Mouse (Mus musculus): ENCODE data around the gene Arg1.

DNA sequence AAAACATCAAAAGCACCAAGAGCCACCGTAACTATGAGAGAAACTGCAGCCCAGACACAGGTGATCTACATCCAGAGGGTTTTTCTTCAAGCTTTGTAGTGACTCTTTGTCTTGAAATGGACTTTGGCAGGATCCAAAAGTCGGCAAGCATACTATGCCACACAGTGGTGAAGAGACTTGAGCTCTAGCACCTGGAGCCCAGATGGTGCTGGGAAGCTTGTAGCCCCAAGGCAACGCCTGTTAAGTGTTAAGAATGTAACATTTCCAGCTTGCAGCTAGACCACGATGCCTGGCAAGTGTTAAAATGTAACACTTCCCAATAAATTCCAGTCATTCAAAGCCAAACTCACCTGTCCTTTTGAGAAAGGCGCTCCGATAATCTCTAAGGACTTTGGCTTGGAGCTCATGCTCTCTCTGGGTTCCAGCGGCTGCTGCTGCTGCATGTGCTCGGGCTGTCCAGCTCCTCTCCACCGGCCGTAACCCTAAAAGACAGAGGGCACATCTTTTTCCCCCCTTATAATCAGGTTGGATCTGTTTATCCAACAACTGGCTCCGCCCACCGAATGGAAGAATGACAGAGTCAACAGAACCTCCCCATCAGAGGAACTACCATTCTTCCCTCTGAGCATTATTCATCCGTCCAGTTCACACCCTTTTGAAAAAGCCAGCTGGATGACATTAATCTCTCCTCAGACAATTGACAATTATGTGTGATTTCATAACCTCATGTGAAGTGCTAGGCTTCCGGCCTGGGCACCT lies at the start of gene Arg1:
- TF ChIP-seq ZC3H11A (IDR thresholded peaks at IDR 0.05; ENCODE audit: borderline replicate concordance, low read depth, low read length) (no peak), CHD2 (IDR thresholded peaks at IDR 0.05; ENCODE audit: low read depth, low read length) (no peak), MAFK (IDR thresholded peaks at IDR 0.05; ENCODE audit: insufficient read depth, low read depth, low read length) (no peak), ZNF384 (IDR thresholded peaks at IDR 0.05; ENCODE audit: low read depth, low read length) (no peak)

Measured in ES-E14 (cell line).